Mouse (Mus musculus) intestine, postnatal 0 days (tissue): ENCODE data around the gene Tmc8. TPM values are rescaled to one million over a fixed set of nuclear protein-coding genes. Genes with fewer than 3 reads are reported as not detected.
A peak's percentile ranks its signal among the peaks of the same experiment; 100 is the strongest.

ENCODE experiments used
- ATAC-seq: fragments of 200-750 bp; cut with Nextera tagmentation; 2 replicates; pipeline ENCODE4 v1.8.0; 2017; ENCODE audit warnings: mild to moderate bottlenecking, moderate TSS enrichment, moderate library complexity
- H3K27ac ChIP-seq: fragments of 300-500 bp; sonication (generic); 2 replicates; pipeline ENCODE4 v1.5.1; 2014; ENCODE audit warnings: mild to moderate bottlenecking, low read depth, low read length, moderate library complexity
- H3K27me3 ChIP-seq: fragments of 300-500 bp; sonication (generic); replicated peaks from 2 replicates; pipeline ENCODE4 v1.6.1; 2014; ENCODE audit warnings: low read length, mixed read lengths; ENCODE audit not compliant: control insufficient read depth, insufficient read depth
- H3K36me3 ChIP-seq: fragments of 300-500 bp; sonication (generic); 2 replicates; pipeline ENCODE4 v1.6.1; 2014; ENCODE audit warnings: mild to moderate bottlenecking, moderate library complexity; ENCODE audit not compliant: control insufficient read depth, insufficient read depth
- H3K4me1 ChIP-seq: fragments of 300-500 bp; sonication (generic); replicated peaks from 2 replicates; pipeline ENCODE4 v1.6.1; 2014; ENCODE audit warnings: antibody characterized with exemption, low read length, mixed read lengths; ENCODE audit not compliant: control insufficient read depth, insufficient read depth
- H3K4me2 ChIP-seq: fragments of 300-500 bp; sonication (generic); replicated peaks from 2 replicates; pipeline ENCODE4 v1.6.1; 2014; ENCODE audit warnings: low read depth, mild to moderate bottlenecking, moderate library complexity
- H3K4me3 ChIP-seq: fragments of 300-500 bp; sonication (generic); 2 replicates; pipeline ENCODE4 v1.5.1; 2014; ENCODE audit warnings: low read depth, low read length
- H3K9ac ChIP-seq: fragments of 300-500 bp; sonication (generic); 2 replicates; pipeline ENCODE4 v1.6.1; 2014; ENCODE audit warnings: mild to moderate bottlenecking, low read depth, low read length
- H3K9me3 ChIP-seq: fragments of 300-500 bp; sonication (generic); 2 replicates; pipeline ENCODE4 v1.6.1; 2016; ENCODE audit warnings: mixed run types; ENCODE audit not compliant: control insufficient read depth
- CTCF ChIP-seq: sonication (generic); IDR thresholded peaks from 2 replicates; pipeline ENCODE4 v1.5.1; 2016; ENCODE audit warnings: low read depth, mild to moderate bottlenecking, control low read depth, antibody characterized with exemption, moderate library complexity
- WGBS: fragments of 180-500 bp; shearing (Covaris S2); extraction: QIAGEN DNeasy Blood & Tissue Kit; methylation state at CpG from one replicate; pipeline ENCODE4 v1.1.7; 2014; 5-methylcytosine and 5-hydroxymethylcytosine counted together
- polyA plus RNA-seq: library from polyadenylated mRNA; unstranded; fragments of >200 nt; fragmentation: Nextera tagmentation; extraction: Ambion mirVana; gene quantifications from 2 replicates; pipeline ENCODE4 v1.2.1, GENCODE M21; 2015

Gene Tmc8
- polyA plus RNA-seq, 1 experiment from 2014 or later = 18.2 TPM

DNA sequence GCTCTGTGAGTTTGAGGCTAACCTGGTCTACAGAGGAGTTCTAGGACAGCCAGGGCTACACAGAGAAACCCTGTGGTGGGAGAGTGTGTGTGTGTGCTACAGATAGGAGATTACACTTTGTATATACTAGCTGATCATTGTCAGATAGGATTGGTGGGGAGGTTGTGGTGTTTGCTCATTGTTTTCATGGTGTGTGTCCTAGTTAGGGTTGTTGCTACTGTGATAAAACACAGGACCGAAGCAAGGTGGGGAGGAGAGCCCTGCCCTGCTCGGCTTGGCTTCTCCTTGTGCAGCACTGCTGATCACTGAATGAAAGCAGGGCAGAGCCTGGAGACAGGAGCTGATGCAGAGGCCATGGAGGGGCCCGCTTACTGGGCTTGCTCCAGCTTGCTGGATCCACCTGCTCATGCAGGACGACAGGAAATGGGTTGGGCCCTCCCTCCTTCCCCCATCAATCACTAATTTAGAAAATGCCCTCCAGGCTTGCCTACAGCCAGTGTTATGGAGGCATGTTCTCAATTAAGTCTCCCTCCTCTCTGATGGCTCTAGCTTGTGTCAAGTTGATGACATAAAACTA, 38.3 kb upstream of the Tmc8 start:
- no peak for ATAC-seq
- Histone ChIP-seq H3K9me3 (no peaks in the 10 kb centered on the region), H3K36me3 (peaks cover 95% of the 10 kb centered on the region), H3K27ac (no peak overlapping the region), H3K9ac (no peak overlapping the region), H3K4me2 (no peak overlapping the region), H3K27me3 (no peaks in the 10 kb centered on the region), H3K4me1 (no peaks in the 10 kb centered on the region), H3K4me3 (no peak overlapping the region)
- WGBS = 65% methylated on average over 4 of the region's 4 CpGs
- no peak for TF ChIP-seq CTCF

DNA sequence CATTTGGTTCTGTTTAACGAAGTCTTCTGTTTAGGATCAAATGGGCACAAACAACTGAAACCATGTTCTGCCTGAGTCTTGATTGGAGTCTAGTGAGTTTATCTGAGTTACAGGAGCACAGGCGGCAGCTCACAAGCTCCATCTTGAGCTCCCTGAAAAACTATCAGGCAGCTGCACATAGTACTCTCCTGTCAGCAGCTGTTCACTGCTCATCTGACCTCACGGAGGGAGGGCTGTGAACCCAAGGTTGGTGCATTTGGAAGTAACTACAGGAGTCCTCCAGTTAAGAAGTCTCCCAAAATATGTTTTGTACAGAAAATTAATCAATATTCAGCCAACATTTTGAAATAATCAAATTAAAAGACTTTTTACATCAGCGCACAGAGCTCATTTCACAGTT, 33.2 kb upstream of the Tmc8 start:
- H3K9ac ChIP-seq = no peak overlapping the region
- no peaks in the 10 kb centered on the region for H3K9me3 ChIP-seq
- no peak for ATAC-seq
- TF ChIP-seq CTCF = no peak
- H3K4me2 ChIP-seq = no peak overlapping the region
- H3K36me3 ChIP-seq = peaks cover 92% of the 10 kb centered on the region
- H3K4me3 ChIP-seq = no peak overlapping the region
- H3K27me3 ChIP-seq = no peaks in the 10 kb centered on the region
- H3K27ac ChIP-seq = no peak overlapping the region
- 90% methylated on average over 4 of the region's 4 CpGs for WGBS
- no peaks in the 10 kb centered on the region for H3K4me1 ChIP-seq

DNA sequence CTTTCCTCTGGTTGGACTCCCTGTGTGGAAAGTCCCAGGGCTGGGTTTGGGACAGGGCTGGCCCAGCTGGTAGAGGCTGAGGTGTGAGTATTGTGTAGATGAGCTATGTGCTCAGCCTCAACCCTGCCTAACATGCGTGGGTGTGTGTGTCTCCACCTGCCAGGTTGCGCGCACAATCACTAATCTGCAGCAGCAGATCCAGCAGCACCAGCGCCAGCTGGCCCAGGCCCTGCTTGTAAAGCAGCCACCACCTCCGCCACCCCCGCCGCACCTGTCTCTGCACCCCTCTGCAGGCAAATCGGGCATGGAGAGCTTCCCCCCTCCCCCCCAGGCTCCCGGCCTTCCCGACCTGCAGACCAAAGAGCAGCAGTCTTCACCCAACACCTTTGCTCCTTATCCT, 32.5 kb upstream of the Tmc8 start:
- no peak for ATAC-seq
- H3K9me3 ChIP-seq = no peaks in the 10 kb centered on the region
- TF ChIP-seq CTCF = no peak
- no peak overlapping the region for H3K4me3 ChIP-seq
- peaks cover 92% of the 10 kb centered on the region for H3K36me3 ChIP-seq
- no peak overlapping the region for H3K27ac ChIP-seq
- no peak overlapping the region for H3K9ac ChIP-seq
- no peaks in the 10 kb centered on the region for H3K4me1 ChIP-seq
- H3K4me2 ChIP-seq = no peak overlapping the region
- no peaks in the 10 kb centered on the region for H3K27me3 ChIP-seq
- 89% methylated on average over 8 of the region's 10 CpGs for WGBS

DNA sequence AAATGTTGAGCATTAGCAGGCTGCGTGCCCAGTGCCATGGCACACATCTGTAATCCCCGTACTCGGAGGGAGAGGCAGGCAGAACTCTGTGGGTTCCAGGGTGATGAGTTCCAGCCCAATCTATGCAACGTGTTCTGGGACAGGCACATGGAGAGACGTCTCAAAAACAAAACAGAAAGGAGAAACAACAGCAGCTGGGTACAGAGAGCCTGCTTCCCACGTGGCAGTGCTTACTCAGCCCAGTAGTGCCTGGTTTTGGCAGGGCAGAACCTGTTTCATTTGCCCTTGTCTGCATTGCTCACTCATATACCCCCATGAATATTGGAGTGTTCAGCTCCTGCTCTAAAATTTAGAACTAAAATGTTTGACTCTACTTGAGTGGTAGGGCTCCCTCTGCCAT, 30.3 kb upstream of the Tmc8 start:
- ATAC-seq = no peak
- no peak overlapping the region for H3K4me3 ChIP-seq
- no peak for TF ChIP-seq CTCF
- no peaks in the 10 kb centered on the region for H3K4me1 ChIP-seq
- no peak overlapping the region for H3K27ac ChIP-seq
- H3K9ac ChIP-seq = no peak overlapping the region
- H3K9me3 ChIP-seq = no peaks in the 10 kb centered on the region
- peaks cover 93% of the 10 kb centered on the region for H3K36me3 ChIP-seq
- no peaks in the 10 kb centered on the region for H3K27me3 ChIP-seq
- 78% methylated on average over 6 of the region's 6 CpGs for WGBS
- H3K4me2 ChIP-seq = no peak overlapping the region

DNA sequence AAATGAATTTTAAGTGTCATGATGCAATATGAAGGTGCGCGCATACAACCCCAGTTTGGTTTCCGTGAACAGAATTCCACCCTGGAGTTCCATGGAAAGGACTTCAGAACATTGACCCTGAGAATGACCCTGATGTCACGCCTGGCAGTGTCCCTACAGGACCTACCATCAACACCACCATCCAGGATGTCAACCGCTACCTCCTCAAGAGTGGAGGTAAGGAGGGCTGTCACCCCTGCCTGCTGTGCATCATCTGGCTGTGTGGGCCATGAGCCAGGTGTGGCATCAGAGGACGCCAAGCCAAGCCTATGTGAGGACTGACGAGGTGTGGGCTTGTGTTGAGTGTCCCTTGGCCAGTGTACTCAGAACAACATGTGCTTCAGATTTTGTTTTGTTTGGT, 26.0 kb upstream of the Tmc8 start:
- peaks cover 95% of the 10 kb centered on the region for H3K36me3 ChIP-seq
- WGBS = 99% methylated on average over 7 of the region's 7 CpGs
- no peak overlapping the region for H3K4me3 ChIP-seq
- no peaks in the 10 kb centered on the region for H3K4me1 ChIP-seq
- H3K4me2 ChIP-seq = no peak overlapping the region
- no peak overlapping the region for H3K9ac ChIP-seq
- no peaks in the 10 kb centered on the region for H3K27me3 ChIP-seq
- H3K9me3 ChIP-seq = no peaks in the 10 kb centered on the region
- no peak overlapping the region for H3K27ac ChIP-seq
- no peak for ATAC-seq
- TF ChIP-seq CTCF = no peak

DNA sequence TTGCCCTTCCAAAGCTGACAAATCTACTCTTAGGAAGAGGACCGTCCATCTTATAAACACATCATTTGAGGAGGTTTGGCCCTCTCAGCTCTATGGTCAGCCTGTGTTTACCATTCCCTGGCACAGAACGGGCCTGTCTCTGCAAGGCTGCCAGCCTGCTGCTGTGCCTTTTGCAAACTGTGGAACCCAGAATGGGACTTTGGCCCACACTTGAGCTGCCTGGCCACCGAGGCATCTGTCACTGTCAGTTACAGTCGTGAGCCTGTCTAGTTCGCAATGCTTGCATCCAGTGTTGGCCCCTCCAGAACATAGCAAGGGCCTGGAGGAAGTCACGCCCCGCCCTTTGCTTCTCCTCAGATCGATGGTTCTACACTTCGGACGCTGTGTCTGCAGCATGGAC, 22.6 kb upstream of the Tmc8 start:
- H3K9ac ChIP-seq = no peak overlapping the region
- H3K36me3 ChIP-seq = peaks cover 86% of the 10 kb centered on the region

More for the DNA sequence above, 22.6 kb upstream of the Tmc8 start:
- H3K9me3 ChIP-seq = no peaks in the 10 kb centered on the region
- H3K4me2 ChIP-seq = no peak overlapping the region
- peak overlapping the region; percentile 35; the same call in 1 of the 2 replicates for H3K27ac ChIP-seq
- no peak for TF ChIP-seq CTCF
- no peaks in the 10 kb centered on the region for H3K27me3 ChIP-seq
- H3K4me3 ChIP-seq = no peak overlapping the region
- ATAC-seq = no peak
- no peaks in the 10 kb centered on the region for H3K4me1 ChIP-seq
- 82% methylated on average over 10 of the region's 10 CpGs for WGBS
